Mouse (Mus musculus): ENCODE results near the gene Adam11. TPM values are rescaled to one million over a fixed set of nuclear protein-coding genes. Genes with fewer than 3 reads are reported as not detected.

The Adam11 gene
- polyA plus RNA-seq, 1 experiment from 2014 or later, result 0.20 TPM

GRCm38 (mm10) chr11:102779824-102780223 is 18.6 kb downstream of the Adam11 start:
- no peaks in the 10 kb centered on the region for H3K36me3 ChIP-seq (replicated peaks; ENCODE audit: insufficient read depth, low read length)
- H3K4me3 ChIP-seq (ENCODE audit: low read depth, low read length), result no peak overlapping the region
- TF ChIP-seq EP300 (IDR thresholded peaks at IDR 0.05; ENCODE audit: low read depth) (no peak), CTCF (IDR thresholded peaks at IDR 0.05; ENCODE audit: low read depth) (no peak)
- no peak overlapping the region for H3K9ac ChIP-seq (replicated peaks)
- ATAC-seq (no peak), DNase-seq (no peak)
- H3K27me3 ChIP-seq (ENCODE audit: insufficient read depth, low read length), result peaks cover 22% of the 10 kb centered on the region
- H3K27ac ChIP-seq (ENCODE audit: low read depth), result no peak overlapping the region
- no peak overlapping the region for H3K4me2 ChIP-seq (ENCODE audit: low read depth, low read length)
- 0 out of 2 replicates have a peak, but pooled peaks cover 3% of the 10 kb centered on the region for H3K4me1 ChIP-seq (ENCODE audit: insufficient read depth)
- 55% methylated on average over 7 of the region's 7 CpGs for WGBS (ENCODE audit: insufficient replicate concordance)
- H3K9me3 ChIP-seq (ENCODE audit: low read length), result no peaks in the 10 kb centered on the region

GRCm38 (mm10) chr11:102780271-102780985 is 19.2 kb downstream of the Adam11 start:
- no peak overlapping the region for H3K27ac ChIP-seq (ENCODE audit: low read depth)
- no peak overlapping the region for H3K4me2 ChIP-seq (ENCODE audit: low read depth, low read length)
- no peak for ATAC-seq
- no peaks in the 10 kb centered on the region for H3K9me3 ChIP-seq (ENCODE audit: low read length)
- H3K27me3 ChIP-seq (ENCODE audit: insufficient read depth, low read length), result peaks cover 16% of the 10 kb centered on the region
- H3K36me3 ChIP-seq (replicated peaks; ENCODE audit: insufficient read depth, low read length), result no peaks in the 10 kb centered on the region
- 29% methylated on average over 11 of the region's 11 CpGs for WGBS (ENCODE audit: insufficient replicate concordance)
- H3K4me1 ChIP-seq (ENCODE audit: insufficient read depth), result 0 out of 2 replicates have a peak, but pooled peaks cover 3% of the 10 kb centered on the region
- no peak for DNase-seq
- TF ChIP-seq CTCF (IDR thresholded peaks at IDR 0.05; ENCODE audit: low read depth) (no peak), EP300 (IDR thresholded peaks at IDR 0.05; ENCODE audit: low read depth) (no peak)
- H3K4me3 ChIP-seq (ENCODE audit: low read depth, low read length), result no peak overlapping the region
- no peak overlapping the region for H3K9ac ChIP-seq (replicated peaks)

GRCm38 (mm10) chr11:102780986-102781351 is 19.7 kb downstream of the Adam11 start:
- Histone ChIP-seq H3K27ac (ENCODE audit: low read depth) (no peak overlapping the region), H3K4me2 (ENCODE audit: low read depth, low read length) (no peak overlapping the region), H3K4me1 (ENCODE audit: insufficient read depth) (0 out of 2 replicates have a peak, but pooled peaks cover 3% of the 10 kb centered on the region), H3K36me3 (replicated peaks; ENCODE audit: insufficient read depth, low read length) (no peaks in the 10 kb centered on the region), H3K9ac (replicated peaks) (no peak overlapping the region), H3K27me3 (ENCODE audit: insufficient read depth, low read length) (peaks cover 11% of the 10 kb centered on the region; the same call in 1 of the 2 replicates), H3K9me3 (ENCODE audit: low read length) (no peaks in the 10 kb centered on the region), H3K4me3 (ENCODE audit: low read depth, low read length) (no peak overlapping the region)
- ATAC-seq (no peak), DNase-seq (no peak)
- WGBS (ENCODE audit: insufficient replicate concordance), result 63% methylated on average over 10 of the region's 10 CpGs
- TF ChIP-seq CTCF (IDR thresholded peaks at IDR 0.05; ENCODE audit: low read depth), result no peak
- no peak for TF ChIP-seq EP300 (IDR thresholded peaks at IDR 0.05; ENCODE audit: low read depth)

- Histone ChIP-seq H3K4me3 (ENCODE audit: low read depth, low read length) (no peak overlapping the region), H3K27me3 (ENCODE audit: insufficient read depth, low read length) (peaks cover 7% of the 10 kb centered on the region; the same call in 1 of the 2 replicates), H3K9me3 (ENCODE audit: low read length) (no peaks in the 10 kb centered on the region), H3K4me2 (ENCODE audit: low read depth, low read length) (no peak overlapping the region), H3K4me1 (ENCODE audit: insufficient read depth) (0 out of 2 replicates have a peak, but pooled peaks cover 3% of the 10 kb centered on the region), H3K27ac (ENCODE audit: low read depth) (no peak overlapping the region), H3K9ac (replicated peaks) (no peak overlapping the region), H3K36me3 (replicated peaks; ENCODE audit: insufficient read depth, low read length) (no peaks in the 10 kb centered on the region)
- 67% methylated on average over 4 of the region's 4 CpGs for WGBS (ENCODE audit: insufficient replicate concordance)
- no peak for DNase-seq
- no peak for ATAC-seq
- no peak for TF ChIP-seq CTCF (IDR thresholded peaks at IDR 0.05; ENCODE audit: low read depth)
- TF ChIP-seq EP300 (IDR thresholded peaks at IDR 0.05; ENCODE audit: low read depth), result no peak
These were observed 20.3 kb downstream of the Adam11 start for GRCm38 (mm10) chr11:102781523-102781922.

- 59% methylated on average over 7 of the region's 7 CpGs for WGBS (ENCODE audit: insufficient replicate concordance)
- Histone ChIP-seq H3K9ac (replicated peaks) (no peak overlapping the region), H3K27me3 (ENCODE audit: insufficient read depth, low read length) (no peaks in the 10 kb centered on the region), H3K36me3 (replicated peaks; ENCODE audit: insufficient read depth, low read length) (no peaks in the 10 kb centered on the region), H3K4me3 (ENCODE audit: low read depth, low read length) (no peak overlapping the region), H3K27ac (ENCODE audit: low read depth) (no peak overlapping the region), H3K4me1 (ENCODE audit: insufficient read depth) (0 out of 2 replicates have a peak, but pooled peaks cover 3% of the 10 kb centered on the region), H3K9me3 (ENCODE audit: low read length) (no peaks in the 10 kb centered on the region), H3K4me2 (ENCODE audit: low read depth, low read length) (no peak overlapping the region)
- DNase-seq, result no peak
- no peak for TF ChIP-seq EP300 (IDR thresholded peaks at IDR 0.05; ENCODE audit: low read depth)
- no peak for TF ChIP-seq CTCF (IDR thresholded peaks at IDR 0.05; ENCODE audit: low read depth)
- ATAC-seq, result no peak
These were observed 22.2 kb downstream of the Adam11 start for GRCm38 (mm10) chr11:102783443-102783842.

- Histone ChIP-seq H3K9me3 (ENCODE audit: low read length) (no peaks in the 10 kb centered on the region), H3K9ac (replicated peaks) (no peak overlapping the region), H3K4me2 (ENCODE audit: low read depth, low read length) (no peak overlapping the region), H3K4me1 (ENCODE audit: insufficient read depth) (no peaks in the 10 kb centered on the region), H3K36me3 (replicated peaks; ENCODE audit: insufficient read depth, low read length) (no peaks in the 10 kb centered on the region), H3K4me3 (ENCODE audit: low read depth, low read length) (no peak overlapping the region), H3K27me3 (ENCODE audit: insufficient read depth, low read length) (no peaks in the 10 kb centered on the region), H3K27ac (ENCODE audit: low read depth) (no peak overlapping the region)
- WGBS (ENCODE audit: insufficient replicate concordance), result 72% methylated on average over 5 of the region's 5 CpGs
- ATAC-seq, result no peak
- no peak for DNase-seq
- TF ChIP-seq CTCF (IDR thresholded peaks at IDR 0.05; ENCODE audit: low read depth) (no peak), EP300 (IDR thresholded peaks at IDR 0.05; ENCODE audit: low read depth) (no peak)
These were observed 26.5 kb downstream of the Adam11 start for GRCm38 (mm10) chr11:102787688-102788177.
